Mouse (Mus musculus): ENCODE results near the gene Immp2l. TPM values are rescaled to one million over a fixed set of nuclear protein-coding genes. Genes with fewer than 3 reads are reported as not detected.

Gene Immp2l
- polyA plus RNA-seq, 1 experiment from 2014 or later: 6.3 TPM

DNA sequence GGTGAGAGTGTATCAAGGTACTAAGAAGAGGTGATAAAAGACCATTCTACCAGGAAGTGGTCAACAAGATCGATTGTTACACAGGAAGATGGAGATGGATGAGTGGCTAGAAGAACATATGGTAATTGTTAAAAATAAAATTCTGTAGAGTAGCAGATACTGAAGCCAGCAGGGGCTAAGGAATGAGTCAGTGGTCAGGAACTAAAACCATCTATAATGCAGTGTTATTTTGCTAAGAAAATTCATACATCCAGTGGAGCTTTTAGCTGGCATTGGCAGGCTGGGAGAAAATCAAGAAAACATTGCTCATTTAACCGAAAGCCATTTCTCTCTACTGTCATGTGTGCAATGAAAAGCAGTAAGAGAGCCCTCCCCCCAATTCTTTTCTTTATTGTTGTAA, 913.9 kb downstream of the Immp2l start:
- Histone ChIP-seq H3K4me1 (ENCODE audit: control insufficient read depth, insufficient read depth, low read length) (no peaks in the 10 kb centered on the region), H3K4me2 (ENCODE audit: low read length) (no peak overlapping the region), H3K27ac (ENCODE audit: low read depth, low read length) (no peak overlapping the region), H3K27me3 (replicated peaks; ENCODE audit: control insufficient read depth, insufficient read depth, low read length) (no peaks in the 10 kb centered on the region), H3K9ac (ENCODE audit: low read length) (no peak overlapping the region), H3K9me3 (replicated peaks; ENCODE audit: control insufficient read depth, low read length) (no peaks in the 10 kb centered on the region), H3K4me3 (ENCODE audit: low read depth, low read length) (no peak overlapping the region), H3K36me3 (ENCODE audit: control insufficient read depth, insufficient read depth, low read length) (no peaks in the 10 kb centered on the region)
- DNase-seq (ENCODE audit: low spot score) (no peak), ATAC-seq (no peak)
- WGBS: 93% methylated on average over 2 of the region's 2 CpGs

DNA sequence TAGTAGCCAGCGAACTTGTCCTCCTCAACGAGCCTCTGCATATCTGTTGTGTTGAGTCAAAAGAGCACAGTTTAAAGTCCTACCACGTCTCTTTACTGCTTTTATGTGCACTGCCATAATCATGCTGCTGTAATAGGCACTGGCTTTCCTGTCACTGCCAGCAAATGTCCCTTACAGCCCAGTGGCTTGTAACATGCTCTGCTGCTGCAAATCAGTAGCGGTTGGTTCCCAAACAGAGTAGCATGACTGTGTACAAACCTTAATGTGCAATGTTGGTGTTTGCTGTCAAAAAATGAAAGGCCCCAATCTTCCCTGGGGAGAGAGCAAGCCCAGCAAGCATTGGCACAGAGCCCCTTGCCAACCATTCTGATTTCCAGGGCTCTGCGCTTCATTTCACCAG, 918.0 kb downstream of the Immp2l start:
- H3K9ac ChIP-seq (ENCODE audit: low read length): no peak overlapping the region
- H3K27me3 ChIP-seq (replicated peaks; ENCODE audit: control insufficient read depth, insufficient read depth, low read length): no peaks in the 10 kb centered on the region
- peak; percentile 25; the same call in 1 of the 2 replicates for ATAC-seq
- H3K4me3 ChIP-seq (ENCODE audit: low read depth, low read length): no peak overlapping the region
- no peaks in the 10 kb centered on the region for H3K9me3 ChIP-seq (replicated peaks; ENCODE audit: control insufficient read depth, low read length)
- 54% methylated on average over 5 of the region's 5 CpGs for WGBS
- no peak overlapping the region for H3K27ac ChIP-seq (ENCODE audit: low read depth, low read length)
- peaks cover 3% of the 10 kb centered on the region; the same call in 1 of the 2 replicates for H3K4me1 ChIP-seq (ENCODE audit: control insufficient read depth, insufficient read depth, low read length)
- H3K4me2 ChIP-seq (ENCODE audit: low read length): no peak overlapping the region
- no peaks in the 10 kb centered on the region for H3K36me3 ChIP-seq (ENCODE audit: control insufficient read depth, insufficient read depth, low read length)
- DNase-seq (ENCODE audit: low spot score): peak; percentile 43

DNA sequence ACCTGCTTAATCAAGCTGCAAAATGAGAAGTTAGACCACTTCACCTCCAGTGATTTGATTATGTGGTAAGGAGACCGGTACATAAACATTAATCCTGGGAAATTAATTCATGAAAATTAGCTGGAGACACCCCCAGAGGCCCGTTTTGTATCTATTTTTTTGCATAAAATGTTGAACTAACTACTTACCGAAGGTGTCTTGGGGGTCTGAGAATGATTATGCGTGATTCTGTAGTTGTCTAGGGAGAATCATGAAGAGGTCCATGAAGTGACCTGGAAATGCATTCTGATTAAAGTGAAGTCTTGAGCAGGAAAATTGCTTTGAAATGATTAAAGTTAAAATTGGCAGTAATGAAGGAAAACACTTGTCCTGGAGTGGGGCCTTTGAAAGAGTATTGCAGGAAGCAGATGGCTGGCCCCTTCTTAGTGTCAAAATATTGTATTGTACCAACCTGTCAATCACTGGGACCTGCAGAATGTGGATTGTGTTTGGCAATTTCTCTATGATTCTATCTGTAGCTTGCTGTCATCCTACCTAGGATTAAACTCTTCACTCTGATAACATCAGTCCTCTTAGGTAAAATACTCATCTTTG, 920.3 kb downstream of the Immp2l start:
- H3K27me3 ChIP-seq (replicated peaks; ENCODE audit: control insufficient read depth, insufficient read depth, low read length): no peaks in the 10 kb centered on the region
- H3K36me3 ChIP-seq (ENCODE audit: control insufficient read depth, insufficient read depth, low read length): no peaks in the 10 kb centered on the region
- ATAC-seq: peak; percentile 81
- no peaks in the 10 kb centered on the region for H3K9me3 ChIP-seq (replicated peaks; ENCODE audit: control insufficient read depth, low read length)
- no peak overlapping the region for H3K27ac ChIP-seq (ENCODE audit: low read depth, low read length)
- H3K9ac ChIP-seq (ENCODE audit: low read length): no peak overlapping the region
- WGBS: 57% methylated on average over 4 of the region's 4 CpGs
- H3K4me2 ChIP-seq (ENCODE audit: low read length): no peak overlapping the region
- peak; percentile 71 for DNase-seq (ENCODE audit: low spot score)
- H3K4me3 ChIP-seq (ENCODE audit: low read depth, low read length): no peak overlapping the region
- H3K4me1 ChIP-seq (ENCODE audit: control insufficient read depth, insufficient read depth, low read length): peaks cover 3% of the 10 kb centered on the region; the same call in 1 of the 2 replicates

DNA sequence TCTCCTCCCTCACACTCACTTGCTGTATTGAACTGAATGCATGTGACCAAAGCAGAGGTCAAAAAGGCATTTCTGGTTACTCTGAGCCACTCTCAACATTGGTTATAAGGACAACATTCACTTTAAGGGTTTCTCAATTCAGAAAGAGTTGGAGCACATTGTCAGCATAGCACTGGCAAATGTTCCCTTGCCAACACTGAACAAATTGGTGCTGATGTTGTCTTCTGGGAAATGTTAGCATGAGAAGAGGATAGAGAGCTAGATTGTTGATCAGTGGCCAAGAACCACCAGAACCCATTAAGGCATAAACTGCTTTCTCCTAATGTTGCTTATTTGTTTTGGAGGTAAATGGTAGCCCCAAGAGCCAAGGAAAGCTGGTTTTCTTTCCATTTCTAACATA, 922.6 kb downstream of the Immp2l start:
- no peak overlapping the region for H3K27ac ChIP-seq (ENCODE audit: low read depth, low read length)
- no peaks in the 10 kb centered on the region for H3K36me3 ChIP-seq (ENCODE audit: control insufficient read depth, insufficient read depth, low read length)
- no peaks in the 10 kb centered on the region for H3K9me3 ChIP-seq (replicated peaks; ENCODE audit: control insufficient read depth, low read length)
- no peak overlapping the region for H3K9ac ChIP-seq (ENCODE audit: low read length)
- no peaks in the 10 kb centered on the region for H3K27me3 ChIP-seq (replicated peaks; ENCODE audit: control insufficient read depth, insufficient read depth, low read length)
- H3K4me3 ChIP-seq (ENCODE audit: low read depth, low read length): no peak overlapping the region
- ATAC-seq (no peak), DNase-seq (ENCODE audit: low spot score) (no peak)
- peaks cover 3% of the 10 kb centered on the region; the same call in 1 of the 2 replicates for H3K4me1 ChIP-seq (ENCODE audit: control insufficient read depth, insufficient read depth, low read length)
- H3K4me2 ChIP-seq (ENCODE audit: low read length): no peak overlapping the region

DNA sequence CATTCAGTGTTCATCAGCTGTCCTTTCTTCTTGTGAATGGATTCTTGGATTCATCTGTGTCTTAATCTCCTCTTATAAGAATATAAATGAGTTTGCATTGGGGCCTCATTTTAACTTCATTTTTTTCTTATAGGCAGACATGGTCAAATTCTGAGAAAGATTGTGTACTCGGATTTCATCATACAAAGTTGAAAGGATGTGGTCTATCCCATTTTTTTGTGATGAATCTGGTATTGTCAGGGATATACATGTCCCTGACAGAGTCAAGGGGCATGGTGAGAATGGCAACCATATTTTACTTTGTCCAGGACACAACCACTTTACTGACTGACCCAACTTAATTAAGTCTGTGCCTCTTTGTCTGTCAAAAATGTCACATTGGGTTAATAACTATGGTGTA, 925.5 kb downstream of the Immp2l start:
- Histone ChIP-seq H3K9me3 (replicated peaks; ENCODE audit: control insufficient read depth, low read length) (no peaks in the 10 kb centered on the region), H3K9ac (ENCODE audit: low read length) (no peak overlapping the region), H3K4me2 (ENCODE audit: low read length) (no peak overlapping the region), H3K4me1 (ENCODE audit: control insufficient read depth, insufficient read depth, low read length) (no peaks in the 10 kb centered on the region), H3K4me3 (ENCODE audit: low read depth, low read length) (no peak overlapping the region), H3K36me3 (ENCODE audit: control insufficient read depth, insufficient read depth, low read length) (no peaks in the 10 kb centered on the region), H3K27ac (ENCODE audit: low read depth, low read length) (no peak overlapping the region), H3K27me3 (replicated peaks; ENCODE audit: control insufficient read depth, insufficient read depth, low read length) (no peaks in the 10 kb centered on the region)
- DNase-seq (ENCODE audit: low spot score) (no peak), ATAC-seq (no peak)
- 88% methylated on average over 1 of the region's 1 CpGs for WGBS

DNA sequence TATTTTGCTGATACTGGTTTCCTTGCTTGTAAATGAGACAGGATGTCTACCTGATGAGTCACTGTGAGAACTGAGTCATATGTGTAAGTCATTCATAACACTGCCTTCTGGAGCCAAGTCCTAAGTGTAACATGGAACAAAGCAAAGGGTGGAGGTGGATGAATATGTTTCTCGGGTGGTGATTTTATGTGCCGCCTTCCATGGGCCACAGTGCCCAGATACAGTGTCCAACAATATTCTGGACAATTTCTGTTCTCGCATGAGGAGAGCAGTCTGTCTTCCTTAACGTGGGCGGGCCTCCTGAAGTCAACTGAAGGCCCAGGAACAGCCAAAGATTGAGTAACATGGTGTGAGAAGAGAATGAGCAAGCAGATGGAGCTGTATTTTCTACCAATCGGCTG, 926.0 kb downstream of the Immp2l start:
- Histone ChIP-seq H3K27ac (ENCODE audit: low read depth, low read length) (no peak overlapping the region), H3K9me3 (replicated peaks; ENCODE audit: control insufficient read depth, low read length) (no peaks in the 10 kb centered on the region)

DNA sequence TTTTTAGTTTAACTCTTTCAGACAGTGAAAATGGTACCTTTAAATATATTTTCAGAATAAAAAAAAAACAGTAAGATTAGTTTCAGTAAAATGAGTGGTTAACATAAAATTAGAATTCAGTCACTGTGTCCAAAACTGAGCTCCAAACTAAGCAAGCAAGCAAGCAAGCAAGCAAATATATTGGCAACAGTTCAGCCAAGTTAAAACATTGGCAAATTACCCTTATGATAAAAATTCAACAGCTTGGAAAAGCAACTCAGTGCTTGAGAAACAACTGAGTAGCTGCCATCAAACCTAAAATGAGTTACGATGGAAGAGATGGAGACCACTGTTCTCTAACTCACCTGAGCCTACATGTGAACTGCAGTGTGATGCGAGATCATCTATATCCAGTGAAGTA, 926.8 kb downstream of the Immp2l start:
- DNase-seq (ENCODE audit: low spot score): peak; percentile 51
- WGBS: 94% methylated on average over 2 of the region's 2 CpGs

More for the DNA sequence above, 926.0 kb downstream of the Immp2l start:
- H3K4me3 ChIP-seq (ENCODE audit: low read depth, low read length): no peak overlapping the region
- DNase-seq (ENCODE audit: low spot score) (no peak), ATAC-seq (no peak)
- no peaks in the 10 kb centered on the region for H3K36me3 ChIP-seq (ENCODE audit: control insufficient read depth, insufficient read depth, low read length)
- WGBS: 96% methylated on average over 6 of the region's 6 CpGs
- H3K4me1 ChIP-seq (ENCODE audit: control insufficient read depth, insufficient read depth, low read length): no peaks in the 10 kb centered on the region
- no peak overlapping the region for H3K4me2 ChIP-seq (ENCODE audit: low read length)
- H3K9ac ChIP-seq (ENCODE audit: low read length): no peak overlapping the region
- H3K27me3 ChIP-seq (replicated peaks; ENCODE audit: control insufficient read depth, insufficient read depth, low read length): no peaks in the 10 kb centered on the region

DNA sequence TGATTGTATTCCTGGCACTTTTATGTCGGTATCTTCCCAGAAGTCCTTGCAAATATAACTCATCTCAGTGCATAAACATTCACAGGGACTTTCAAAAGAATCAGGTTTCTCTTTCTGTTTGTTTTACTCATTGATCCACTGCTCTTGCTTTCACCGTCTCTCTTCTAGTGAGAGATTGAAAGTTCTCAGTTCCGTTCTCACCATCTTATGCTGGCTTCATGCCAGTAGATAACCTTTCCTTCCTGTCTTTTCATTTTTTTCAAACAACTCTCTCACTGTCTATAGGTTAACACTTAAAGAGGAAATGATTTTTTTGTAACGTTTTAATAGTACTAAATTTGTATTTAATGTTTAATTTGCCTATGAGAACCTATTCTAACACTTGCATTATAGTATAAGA, 937.1 kb downstream of the Immp2l start:
- H3K27ac ChIP-seq (ENCODE audit: low read depth, low read length): no peak overlapping the region
- DNase-seq (ENCODE audit: low spot score) (no peak), ATAC-seq (no peak)
- no peak overlapping the region for H3K4me2 ChIP-seq (ENCODE audit: low read length)
- no peaks in the 10 kb centered on the region for H3K36me3 ChIP-seq (ENCODE audit: control insufficient read depth, insufficient read depth, low read length)
- H3K9ac ChIP-seq (ENCODE audit: low read length): no peak overlapping the region
- H3K27me3 ChIP-seq (replicated peaks; ENCODE audit: control insufficient read depth, insufficient read depth, low read length): no peaks in the 10 kb centered on the region
- H3K9me3 ChIP-seq (replicated peaks; ENCODE audit: control insufficient read depth, low read length): no peaks in the 10 kb centered on the region
- no peak overlapping the region for H3K4me3 ChIP-seq (ENCODE audit: low read depth, low read length)
- WGBS: 76% methylated on average over 4 of the region's 4 CpGs
- no peaks in the 10 kb centered on the region for H3K4me1 ChIP-seq (ENCODE audit: control insufficient read depth, insufficient read depth, low read length)

More for the DNA sequence above, 926.8 kb downstream of the Immp2l start:
- Histone ChIP-seq H3K27ac (ENCODE audit: low read depth, low read length) (no peak overlapping the region), H3K4me3 (ENCODE audit: low read depth, low read length) (no peak overlapping the region), H3K36me3 (ENCODE audit: control insufficient read depth, insufficient read depth, low read length) (no peaks in the 10 kb centered on the region), H3K27me3 (replicated peaks; ENCODE audit: control insufficient read depth, insufficient read depth, low read length) (no peaks in the 10 kb centered on the region), H3K4me2 (ENCODE audit: low read length) (no peak overlapping the region), H3K9ac (ENCODE audit: low read length) (no peak overlapping the region), H3K4me1 (ENCODE audit: control insufficient read depth, insufficient read depth, low read length) (no peaks in the 10 kb centered on the region), H3K9me3 (replicated peaks; ENCODE audit: control insufficient read depth, low read length) (no peaks in the 10 kb centered on the region)
- ATAC-seq: no peak

DNA sequence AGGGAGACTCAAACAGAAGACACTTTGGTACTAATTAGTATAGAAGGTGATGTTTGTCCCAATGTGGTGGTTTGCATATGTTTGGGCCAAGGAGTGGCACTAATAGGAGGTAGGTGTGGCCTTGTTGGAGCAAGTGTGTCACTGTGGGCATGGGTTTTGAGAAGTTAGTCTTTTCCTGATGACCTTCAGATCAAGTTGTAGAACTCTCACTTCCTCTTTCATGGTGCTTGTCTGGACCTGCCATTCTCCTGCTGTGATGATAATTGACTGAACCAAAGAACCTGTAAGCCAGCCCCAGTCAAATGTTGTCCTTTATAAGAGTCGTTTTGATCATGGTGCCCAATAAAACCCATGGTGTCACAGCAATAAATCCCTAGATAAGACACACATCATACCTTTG, 967.5 kb downstream of the Immp2l start:
- WGBS: 93% methylated on average over 1 of the region's 1 CpGs
- Histone ChIP-seq H3K27ac (ENCODE audit: low read depth, low read length) (no peak overlapping the region), H3K9ac (ENCODE audit: low read length) (no peak overlapping the region), H3K9me3 (replicated peaks; ENCODE audit: control insufficient read depth, low read length) (no peaks in the 10 kb centered on the region), H3K27me3 (replicated peaks; ENCODE audit: control insufficient read depth, insufficient read depth, low read length) (no peaks in the 10 kb centered on the region), H3K4me2 (ENCODE audit: low read length) (no peak overlapping the region), H3K4me1 (ENCODE audit: control insufficient read depth, insufficient read depth, low read length) (no peaks in the 10 kb centered on the region), H3K36me3 (ENCODE audit: control insufficient read depth, insufficient read depth, low read length) (no peaks in the 10 kb centered on the region), H3K4me3 (ENCODE audit: low read depth, low read length) (no peak overlapping the region)
- ATAC-seq (no peak), DNase-seq (ENCODE audit: low spot score) (no peak)

Data from forebrain, embryonic 14.5 days (tissue).